Mouse (Mus musculus) limb, embryonic 15.5 days (tissue): Measurements from ENCODE around the gene Mmrn2. TPM values are rescaled to one million over a fixed set of nuclear protein-coding genes. Genes with fewer than 3 reads are reported as not detected.

ENCODE experiments used
- ATAC-seq: fragments of 200-750 bp; cut with Nextera tagmentation; 2 replicates; pipeline ENCODE4 v1.8.0; 2017; ENCODE audit warnings: low read depth, moderate TSS enrichment; ENCODE audit not compliant: insufficient number of reproducible peaks, low FRiP score, low TSS enrichment
- H3K27ac ChIP-seq: fragments of 300-500 bp; sonication (generic); 2 replicates; pipeline ENCODE4 v1.5.1; 2015; ENCODE audit warnings: moderate library complexity, mild to moderate bottlenecking, inconsistent platforms
- H3K27me3 ChIP-seq: fragments of 300-500 bp; sonication (generic); 2 replicates; pipeline ENCODE4 v1.6.1; 2015; ENCODE audit warnings: inconsistent platforms
- H3K36me3 ChIP-seq: fragments of 300-500 bp; sonication (generic); 2 replicates; pipeline ENCODE4 v1.6.1; 2015; ENCODE audit warnings: inconsistent platforms
- H3K4me1 ChIP-seq: fragments of 300-500 bp; sonication (generic); 2 replicates; pipeline ENCODE4 v1.6.1; 2015; ENCODE audit warnings: inconsistent platforms
- H3K4me2 ChIP-seq: fragments of 300-500 bp; sonication (generic); 2 replicates; pipeline ENCODE4 v1.6.1; 2015; ENCODE audit warnings: mild to moderate bottlenecking, inconsistent platforms
- H3K4me3 ChIP-seq: fragments of 300-500 bp; sonication (generic); 2 replicates; pipeline ENCODE4 v1.5.1; 2015; ENCODE audit warnings: mild to moderate bottlenecking, inconsistent platforms
- H3K9ac ChIP-seq: fragments of 300-500 bp; sonication (generic); 2 replicates; pipeline ENCODE4 v1.6.1; 2015; ENCODE audit warnings: inconsistent platforms
- H3K9me3 ChIP-seq: fragments of 300-500 bp; sonication (generic); 2 replicates; pipeline ENCODE4 v1.6.1; 2016; ENCODE audit warnings: inconsistent platforms
- WGBS: fragments of 180-500 bp; shearing (Covaris S2); methylation state at CpG from one replicate; pipeline ENCODE4 v1.1.7; 2015; 5-methylcytosine and 5-hydroxymethylcytosine counted together
- polyA plus RNA-seq: library from polyadenylated mRNA; unstranded; fragments of >200 nt; fragmentation: Nextera tagmentation; extraction: Ambion mirVana; gene quantifications from 2 replicates; pipeline ENCODE4 v1.2.1, GENCODE M21; 2015

Gene Mmrn2
- polyA plus RNA-seq, 1 experiment from 2014 or later: 8.1 TPM

DNA sequence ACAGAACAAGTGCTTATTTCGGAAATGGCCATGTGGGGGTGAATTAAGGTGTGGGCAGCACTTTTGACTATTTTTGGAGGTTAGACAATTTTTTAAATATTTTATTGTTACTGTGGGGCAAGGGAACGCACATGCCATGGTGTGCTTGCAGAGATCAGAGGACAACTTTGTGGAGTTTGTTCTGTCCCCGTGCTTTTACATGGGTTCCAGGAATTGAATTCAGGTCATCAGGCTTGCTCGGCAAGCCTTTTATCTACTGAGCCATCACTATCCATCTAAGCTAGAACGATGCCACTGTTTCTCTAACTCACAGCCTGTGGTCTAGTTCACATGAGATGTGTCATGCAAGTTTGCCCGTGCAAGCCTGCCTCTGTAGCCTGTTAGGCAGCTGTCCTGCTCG lies 27.0 kb upstream of the Mmrn2 start:
- H3K9ac ChIP-seq: no peak overlapping the region
- no peak overlapping the region for H3K27ac ChIP-seq
- WGBS: 70% methylated on average over 7 of the region's 7 CpGs
- ATAC-seq: no peak
- H3K36me3 ChIP-seq: peaks cover 11% of the 10 kb centered on the region
- no peak overlapping the region for H3K4me2 ChIP-seq
- H3K9me3 ChIP-seq: no peaks in the 10 kb centered on the region
- 0 out of 2 replicates have a peak, but pooled peaks cover 4% of the 10 kb centered on the region for H3K4me1 ChIP-seq
- H3K27me3 ChIP-seq: no peaks in the 10 kb centered on the region
- H3K4me3 ChIP-seq: no peak overlapping the region

DNA sequence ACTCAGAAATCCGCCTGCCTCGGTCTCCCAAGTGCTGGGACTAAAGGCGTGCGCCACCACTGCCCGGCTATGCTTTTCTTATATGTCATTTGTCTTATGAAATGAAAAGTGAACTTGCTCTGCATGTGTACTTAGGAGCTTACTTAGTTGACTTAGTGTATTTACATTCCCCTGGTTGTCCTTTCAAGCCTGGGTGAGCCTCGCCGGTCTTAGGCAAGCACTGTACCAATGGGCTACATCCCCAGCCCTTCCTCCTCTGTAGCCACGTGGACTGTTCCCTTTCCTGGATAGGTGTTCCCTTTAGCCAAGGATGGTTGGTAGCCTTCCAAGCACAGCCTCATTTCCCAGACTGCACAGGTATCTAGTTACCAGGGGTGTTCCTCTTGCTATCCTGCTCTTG lies 26.3 kb upstream of the Mmrn2 start:
- no peak for ATAC-seq
- 82% methylated on average over 8 of the region's 8 CpGs for WGBS
- Histone ChIP-seq H3K36me3 (peaks cover 8% of the 10 kb centered on the region; the same call in 1 of the 2 replicates), H3K27ac (no peak overlapping the region), H3K4me3 (no peak overlapping the region), H3K4me1 (0 out of 2 replicates have a peak, but pooled peaks cover 4% of the 10 kb centered on the region), H3K27me3 (no peaks in the 10 kb centered on the region), H3K9ac (no peak overlapping the region), H3K4me2 (no peak overlapping the region), H3K9me3 (no peaks in the 10 kb centered on the region)

DNA sequence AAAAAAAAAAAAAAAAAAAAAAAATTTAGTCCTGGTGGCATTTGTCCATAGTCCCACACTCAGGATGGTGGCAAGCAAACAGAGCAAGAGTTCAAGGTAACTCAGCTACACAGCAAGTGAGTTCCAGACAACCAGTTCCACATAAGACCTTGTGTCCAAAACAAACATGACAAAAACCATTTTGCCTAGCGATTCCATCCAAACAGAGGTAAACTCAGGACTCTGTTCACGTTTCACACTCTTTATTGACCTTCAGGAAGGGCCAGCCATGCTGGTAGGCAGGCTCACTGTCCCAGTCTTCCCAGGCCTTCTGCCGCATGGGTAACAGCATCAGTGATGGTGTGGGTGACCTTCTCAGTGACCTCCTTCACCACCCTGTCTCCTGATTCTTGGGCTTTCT lies 23.6 kb upstream of the Mmrn2 start:
- no peak overlapping the region for H3K4me3 ChIP-seq
- ATAC-seq: no peak
- 74% methylated on average over 3 of the region's 3 CpGs for WGBS
- no peaks in the 10 kb centered on the region for H3K27me3 ChIP-seq
- H3K9ac ChIP-seq: no peak overlapping the region
- no peaks in the 10 kb centered on the region for H3K36me3 ChIP-seq
- H3K4me2 ChIP-seq: no peak overlapping the region
- no peak overlapping the region for H3K27ac ChIP-seq
- no peaks in the 10 kb centered on the region for H3K9me3 ChIP-seq
- 0 out of 2 replicates have a peak, but pooled peaks cover 4% of the 10 kb centered on the region for H3K4me1 ChIP-seq

DNA sequence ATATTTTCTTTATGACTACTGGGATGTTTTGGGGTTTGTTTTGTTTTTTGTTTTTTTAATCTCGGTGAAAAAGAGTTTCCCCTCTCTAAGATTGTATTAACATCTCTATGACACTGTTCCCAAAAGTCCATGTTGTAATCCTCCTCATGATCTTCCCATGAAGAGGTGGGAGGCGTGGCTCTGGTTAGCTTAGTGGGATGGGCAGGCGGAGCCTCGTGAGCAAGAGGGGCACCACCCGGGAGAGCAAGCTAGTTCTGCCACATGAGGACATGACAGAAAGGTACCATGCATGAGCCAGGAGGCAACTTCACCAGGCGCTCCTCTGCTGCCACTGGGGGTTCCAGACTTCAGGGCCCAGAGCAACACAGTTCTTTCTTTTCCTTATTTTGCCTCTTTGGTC lies 22.7 kb upstream of the Mmrn2 start:
- Histone ChIP-seq H3K4me2 (no peak overlapping the region), H3K4me3 (no peak overlapping the region), H3K9me3 (no peaks in the 10 kb centered on the region), H3K27ac (no peak overlapping the region), H3K9ac (no peak overlapping the region), H3K36me3 (no peaks in the 10 kb centered on the region), H3K4me1 (0 out of 2 replicates have a peak, but pooled peaks cover 4% of the 10 kb centered on the region), H3K27me3 (no peaks in the 10 kb centered on the region)
- 63% methylated on average over 6 of the region's 6 CpGs for WGBS
- no peak for ATAC-seq

DNA sequence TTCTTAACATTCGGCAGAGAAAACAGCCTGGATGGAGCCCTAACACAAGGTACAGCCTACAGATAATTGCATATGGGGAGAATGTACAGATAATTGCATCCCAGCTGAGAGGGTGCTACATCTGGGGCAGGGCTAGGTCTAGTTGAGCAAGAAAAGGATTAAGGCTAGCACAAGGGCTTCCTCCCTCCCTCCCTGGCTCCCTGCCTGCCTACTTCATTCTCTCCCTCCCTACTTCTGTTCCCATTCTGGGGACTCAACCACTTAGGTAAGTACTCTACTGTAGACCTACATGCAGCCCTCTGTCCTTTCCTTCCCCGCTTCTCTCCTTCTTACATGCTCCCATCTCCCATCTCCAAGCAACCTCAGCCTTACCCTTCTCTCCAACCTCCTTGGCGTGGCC lies 21.9 kb upstream of the Mmrn2 start:
- Histone ChIP-seq H3K9me3 (no peaks in the 10 kb centered on the region), H3K36me3 (no peaks in the 10 kb centered on the region), H3K4me1 (0 out of 2 replicates have a peak, but pooled peaks cover 4% of the 10 kb centered on the region), H3K27me3 (no peaks in the 10 kb centered on the region), H3K9ac (no peak overlapping the region), H3K4me2 (no peak overlapping the region), H3K27ac (no peak overlapping the region), H3K4me3 (no peak overlapping the region)
- 93% methylated on average over 3 of the region's 3 CpGs for WGBS
- ATAC-seq: no peak

DNA sequence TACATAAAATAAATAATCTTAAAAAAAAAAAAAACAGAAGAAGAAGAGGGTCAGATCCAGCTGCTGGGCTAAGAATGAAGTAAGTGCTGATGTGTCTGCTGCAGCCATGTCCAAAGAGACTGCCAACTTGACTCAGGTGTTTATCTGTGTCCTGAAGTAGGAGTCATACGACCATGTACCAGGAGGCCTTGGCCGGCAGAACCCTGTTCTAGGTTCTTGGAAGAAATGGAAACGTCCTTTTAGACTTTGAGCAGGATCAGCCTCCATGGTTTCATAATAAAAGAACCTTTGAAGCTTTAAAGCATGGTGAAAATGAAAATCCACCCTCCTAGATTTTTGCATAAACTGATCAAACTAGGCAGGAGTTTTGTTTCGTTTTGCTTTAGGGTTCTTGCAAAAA lies 20.8 kb upstream of the Mmrn2 start:
- Histone ChIP-seq H3K4me1 (0 out of 2 replicates have a peak, but pooled peaks cover 4% of the 10 kb centered on the region), H3K27ac (no peak overlapping the region), H3K9ac (no peak overlapping the region), H3K27me3 (no peaks in the 10 kb centered on the region), H3K9me3 (no peaks in the 10 kb centered on the region), H3K36me3 (no peaks in the 10 kb centered on the region), H3K4me3 (no peak overlapping the region), H3K4me2 (no peak overlapping the region)
- ATAC-seq: no peak
- WGBS: 81% methylated on average over 4 of the region's 4 CpGs

DNA sequence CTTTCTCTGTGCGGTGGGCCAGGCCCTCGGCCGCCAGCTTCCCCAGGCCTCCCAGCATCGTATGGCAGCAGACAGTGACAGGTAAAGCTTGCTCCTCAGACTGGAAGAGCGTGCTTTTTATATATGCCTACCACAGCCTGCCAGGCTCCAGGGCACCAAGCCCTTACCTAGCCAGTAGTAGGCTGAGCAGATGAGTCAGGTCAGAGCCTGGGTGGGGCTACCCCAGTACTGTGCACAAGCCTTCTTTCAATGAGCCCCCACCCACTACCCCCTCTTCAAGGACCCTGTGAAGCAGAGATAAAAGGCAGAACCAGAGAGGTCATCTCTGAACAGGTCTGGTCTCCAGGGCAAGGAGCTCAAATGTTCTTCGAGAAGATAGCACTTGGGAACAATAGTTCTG lies 20.0 kb upstream of the Mmrn2 start, which contains the start of gene Fam25c:
Fam25c (minus strand) TSS at position 133 of the 400 bp plus-strand sequence.
- Histone ChIP-seq H3K27ac (peak within 1 kb of the TSS; percentile 54; the same call in 1 of the 2 replicates), H3K9me3 (no peaks in the 10 kb centered on the region), H3K27me3 (no peaks in the 10 kb centered on the region), H3K36me3 (no peaks in the 10 kb centered on the region), H3K4me1 (0 out of 2 replicates have a peak, but pooled peaks cover 4% of the 10 kb centered on the region), H3K9ac (no peak within 1 kb of the TSS), H3K4me2 (no peak within 1 kb of the TSS), H3K4me3 (0 out of 2 replicates have a peak within 1 kb of the TSS, but pooled peaks have one; percentile 4)
- WGBS: 68% methylated on average over 6 of the region's 6 CpGs
- 0 out of 2 replicates have a peak, but pooled peaks have one; percentile 8 for ATAC-seq

DNA sequence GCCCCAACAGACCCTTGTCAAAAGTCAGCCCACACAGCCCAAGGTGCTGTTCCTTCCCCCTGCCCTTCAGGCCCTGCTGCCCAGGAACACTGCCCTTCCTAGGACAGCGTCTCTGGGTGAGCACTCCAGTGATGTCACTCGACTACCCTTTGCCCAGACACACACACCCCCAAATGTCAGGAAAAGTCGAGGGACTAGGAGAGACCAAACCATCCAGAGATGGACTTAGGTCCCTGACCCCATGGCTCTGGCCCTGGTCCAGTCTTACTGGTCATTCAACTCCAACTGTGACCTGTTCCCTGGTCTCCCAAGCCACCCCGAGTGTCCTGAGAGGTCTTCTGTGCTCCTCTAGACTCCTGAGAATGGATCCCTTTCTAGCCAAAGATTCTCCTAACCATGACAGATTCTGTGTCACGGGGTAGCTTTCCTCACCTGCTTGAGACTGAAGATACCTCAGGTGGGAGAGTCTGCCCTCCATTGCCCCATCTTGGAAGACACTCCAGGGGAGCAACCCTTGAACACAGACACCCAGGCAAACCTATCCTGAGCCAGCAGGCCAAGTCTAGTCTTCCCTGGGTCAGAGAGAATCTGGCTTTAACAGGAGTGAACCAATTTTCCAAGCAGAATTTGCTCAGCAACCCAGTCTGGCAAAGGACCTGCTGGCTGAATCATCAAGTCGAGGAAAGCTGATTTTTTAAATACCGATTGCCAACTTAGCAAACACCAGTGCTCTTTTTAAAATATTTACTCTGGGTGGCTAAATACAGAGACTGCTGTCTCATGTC lies 17.4 kb upstream of the Mmrn2 start:
- 77% methylated on average over 7 of the region's 7 CpGs for WGBS

GRCm38 (mm10) chr14:34359676-34360244 lies 15.5 kb upstream of the Mmrn2 start:
- ATAC-seq: no peak
- peaks cover 14% of the 10 kb centered on the region for H3K4me1 ChIP-seq

More for the DNA sequence above, 17.4 kb upstream of the Mmrn2 start:
- Histone ChIP-seq H3K27me3 (no peaks in the 10 kb centered on the region; the same call in 1 of the 2 replicates), H3K27ac (no peak overlapping the region), H3K9me3 (no peaks in the 10 kb centered on the region), H3K36me3 (no peaks in the 10 kb centered on the region), H3K4me1 (0 out of 2 replicates have a peak, but pooled peaks cover 1% of the 10 kb centered on the region), H3K4me2 (no peak overlapping the region), H3K9ac (no peak overlapping the region), H3K4me3 (no peak overlapping the region)
- ATAC-seq: no peak

DNA sequence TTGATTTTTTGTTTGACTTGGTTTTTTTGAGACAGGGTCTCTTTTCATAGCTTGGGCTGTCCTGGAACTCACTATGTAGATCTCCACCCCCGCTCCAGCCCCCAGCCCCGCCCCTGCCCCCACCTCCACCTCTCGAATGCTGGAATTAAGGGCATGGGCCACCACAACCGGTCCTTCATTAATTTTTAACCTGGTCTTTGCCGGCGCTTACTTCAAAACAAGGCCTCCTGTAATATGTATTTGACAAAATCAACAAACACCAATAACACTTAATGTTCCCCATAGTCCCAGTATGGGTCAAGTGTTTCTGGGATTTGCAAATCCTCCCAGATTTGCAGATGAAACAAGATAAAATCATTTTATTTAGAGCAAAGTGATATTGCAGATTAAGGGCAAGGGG lies 15.0 kb upstream of the Mmrn2 start:
- ATAC-seq: no peak
- 50% methylated on average over 6 of the region's 6 CpGs for WGBS
- H3K4me2 ChIP-seq: no peak overlapping the region
- H3K4me3 ChIP-seq: no peak overlapping the region
- no peaks in the 10 kb centered on the region for H3K36me3 ChIP-seq
- no peaks in the 10 kb centered on the region for H3K9me3 ChIP-seq
- H3K9ac ChIP-seq: no peak overlapping the region
- peaks cover 14% of the 10 kb centered on the region for H3K4me1 ChIP-seq
- no peak overlapping the region for H3K27ac ChIP-seq
- no peaks in the 10 kb centered on the region; the same call in 1 of the 2 replicates for H3K27me3 ChIP-seq

More at GRCm38 (mm10) chr14:34359676-34360244, 15.5 kb upstream of the Mmrn2 start:
- no peak overlapping the region for H3K27ac ChIP-seq
- no peaks in the 10 kb centered on the region for H3K9me3 ChIP-seq
- H3K4me2 ChIP-seq: no peak overlapping the region
- H3K9ac ChIP-seq: no peak overlapping the region
- 56% methylated on average over 5 of the region's 5 CpGs for WGBS
- H3K36me3 ChIP-seq: no peaks in the 10 kb centered on the region
- H3K4me3 ChIP-seq: no peak overlapping the region
- H3K27me3 ChIP-seq: no peaks in the 10 kb centered on the region; the same call in 1 of the 2 replicates

DNA sequence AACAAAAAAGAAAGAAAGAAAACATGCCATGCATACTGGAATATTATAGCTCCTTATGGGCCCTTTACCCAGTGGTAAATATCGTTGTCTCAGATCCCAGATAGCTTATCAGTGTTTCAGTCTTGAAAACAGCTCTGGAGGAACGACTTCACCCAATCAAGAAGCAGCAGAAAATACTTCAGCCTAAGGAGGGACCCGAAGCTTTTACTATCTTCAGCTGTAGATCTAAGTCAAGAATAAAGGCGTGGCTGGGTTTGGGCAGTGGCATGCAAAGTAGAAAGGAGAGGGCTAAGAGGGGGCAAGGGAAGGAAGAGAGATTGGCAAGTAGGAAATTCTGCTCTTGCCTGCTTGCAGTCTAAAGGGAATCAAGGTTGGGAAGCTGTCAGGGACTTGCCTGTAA lies 13.1 kb upstream of the Mmrn2 start:
- H3K4me1 ChIP-seq: peaks cover 14% of the 10 kb centered on the region
- H3K36me3 ChIP-seq: no peaks in the 10 kb centered on the region

More for the DNA sequence above, 13.1 kb upstream of the Mmrn2 start:
- Histone ChIP-seq H3K9me3 (no peaks in the 10 kb centered on the region), H3K4me2 (no peak overlapping the region), H3K9ac (no peak overlapping the region), H3K4me3 (no peak overlapping the region), H3K27ac (no peak overlapping the region), H3K27me3 (no peaks in the 10 kb centered on the region; the same call in 1 of the 2 replicates)
- no peak for ATAC-seq
- WGBS: 70% methylated on average over 4 of the region's 4 CpGs
